Mouse (Mus musculus): ENCODE measurements at regions not wholly inside any gene's neighbourhood (a gene's known extent, or its start where the extent isn't known, plus 50 kb on each side); places are given as distances from the start of the nearest gene placed in this dataset.

GRCm38 (mm10) chr15:63006471-63007228 is 838.3 kb downstream of the Gsdmc2 start:
- TF ChIP-seq CTCF (IDR thresholded peaks at IDR 0.05; ENCODE audit: low read depth), result peak; percentile 14; the same call in 1 of the 2 replicates
- no peak for TF ChIP-seq EP300 (IDR thresholded peaks at IDR 0.05; ENCODE audit: low read depth)
